Mouse (Mus musculus) neutrophil, adult 5-6 weeks (primary cell): ENCODE measurements at regions not wholly inside any gene's neighbourhood (a gene's known extent, or its start where the extent isn't known, plus 50 kb on each side); places are given as distances from the start of the nearest gene placed in this dataset.

ENCODE experiments used
- ATAC-seq: fragments of 151-379, 151-347 bp; 2 replicates; pipeline ENCODE4 v1.8.0; 2017; ENCODE audit warnings: mild to moderate bottlenecking, moderate TSS enrichment; ENCODE audit not compliant: insufficient number of reproducible peaks, poor library complexity, low FRiP score, severe bottlenecking; ENCODE audit errors: extremely low read depth

DNA sequence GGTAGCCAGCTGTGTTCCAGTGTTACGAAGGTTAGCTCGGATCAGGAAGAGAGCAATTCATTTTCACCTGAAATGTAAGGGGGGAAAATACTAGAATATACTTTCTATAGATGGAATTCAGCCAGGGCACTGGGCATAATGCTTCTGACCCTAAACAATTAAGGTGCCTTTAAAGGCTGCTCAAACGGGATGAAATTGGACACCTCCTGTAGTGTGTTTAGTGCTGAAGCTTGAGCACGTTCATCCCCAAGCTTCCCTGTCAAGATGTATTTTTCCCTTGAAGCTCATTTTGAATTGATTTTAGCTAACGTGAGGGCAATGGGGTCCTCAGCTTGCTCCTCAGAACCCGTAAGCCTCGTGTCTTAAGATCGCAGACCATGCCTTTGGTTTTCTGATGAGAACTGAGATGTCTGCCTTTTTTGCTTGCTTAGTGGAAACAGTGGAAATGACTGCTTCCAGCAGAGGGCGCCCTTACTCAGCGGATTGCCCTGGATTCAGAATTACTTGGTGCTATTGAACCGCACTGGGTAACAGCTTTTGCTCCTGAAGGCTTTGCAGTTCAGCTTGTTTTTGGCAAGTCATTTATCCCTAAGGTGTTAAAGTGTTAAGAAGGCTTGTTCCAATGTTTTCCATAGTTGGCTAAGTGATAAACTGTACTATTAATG lies 74.6 kb upstream of the Fermt1 start:
- 0 out of 2 replicates have a peak, but pooled peaks have one; percentile 36 for ATAC-seq

DNA sequence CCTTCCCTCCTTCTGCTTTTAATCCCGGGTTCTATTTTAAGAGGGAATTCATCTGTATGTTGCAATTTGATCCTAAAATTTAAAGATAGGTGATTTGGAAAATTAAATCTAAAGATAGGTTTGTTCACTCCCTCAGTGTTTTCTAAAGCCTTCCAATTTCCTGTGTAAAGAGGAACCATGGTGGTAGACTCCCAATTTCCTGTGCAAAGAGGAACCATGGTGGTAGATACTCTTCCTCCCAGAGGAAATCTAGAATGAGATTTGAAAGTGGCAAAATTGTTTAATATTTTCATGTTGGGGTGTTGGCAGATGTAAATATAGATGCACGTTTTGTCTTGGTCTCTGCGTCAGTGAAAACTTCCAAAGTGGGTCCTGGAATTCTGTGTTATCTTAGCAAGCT lies 75.5 kb upstream of the Fermt1 start:
- ATAC-seq = no peak

DNA sequence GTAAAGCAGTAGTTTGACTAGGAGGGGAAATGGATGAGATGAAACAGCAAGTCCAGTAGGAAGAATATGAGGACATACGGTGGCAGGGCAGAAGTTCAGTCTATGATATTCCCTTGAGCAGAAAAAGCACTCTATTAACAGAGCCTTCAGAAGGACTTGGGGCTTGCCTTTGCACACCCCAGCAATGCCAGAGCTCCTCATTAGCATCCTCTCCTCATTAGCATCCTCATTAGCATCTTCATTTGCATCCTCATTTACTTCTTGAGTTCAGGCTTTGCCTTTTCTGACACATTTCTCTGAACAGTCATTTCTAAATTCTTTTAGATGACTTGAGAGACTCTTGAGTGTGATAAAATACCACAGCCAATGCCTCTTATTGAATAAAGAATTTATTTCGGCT lies 81.3 kb upstream of the Fermt1 start:
- ATAC-seq = no peak

DNA sequence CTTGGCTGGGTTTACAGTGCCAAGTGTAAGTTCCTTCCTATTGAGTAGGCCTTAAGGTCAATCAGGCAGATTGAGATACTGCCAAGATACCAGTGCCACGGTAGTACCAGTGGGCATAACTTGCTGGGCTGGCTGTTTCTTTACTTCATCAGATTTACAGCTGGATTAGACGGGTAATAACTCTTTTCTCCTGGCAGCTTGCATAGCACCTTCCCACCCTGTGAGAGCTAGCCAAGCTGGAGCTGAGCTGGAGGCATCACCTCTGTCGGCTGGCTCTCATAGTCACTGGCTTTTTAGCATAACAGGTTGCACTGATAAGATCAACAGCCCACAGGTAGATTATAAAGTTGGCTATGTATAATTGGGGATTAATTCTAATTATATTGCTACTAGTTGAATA lies 89.7 kb upstream of the Fermt1 start:
- ATAC-seq = no peak

DNA sequence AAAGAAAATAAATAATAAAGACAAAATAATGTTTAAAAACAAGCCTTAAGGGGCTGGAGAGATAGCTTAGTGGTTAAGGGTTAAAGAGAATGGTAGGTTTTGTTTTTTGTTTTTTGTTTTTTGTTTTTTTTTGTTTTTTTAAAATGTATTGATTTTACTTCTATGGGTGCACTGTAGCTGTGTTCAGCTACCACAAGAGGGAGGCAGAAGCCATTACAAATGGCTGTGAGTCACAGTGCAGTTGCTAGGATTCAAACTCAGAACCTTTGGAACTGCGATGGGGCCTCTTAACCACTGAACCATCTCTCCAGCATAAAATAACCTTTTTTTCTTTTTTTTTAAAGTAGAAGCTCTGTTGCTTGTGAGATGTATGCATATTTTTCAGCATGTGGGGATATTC lies 95.0 kb upstream of the Fermt1 start:
- no peak for ATAC-seq

DNA sequence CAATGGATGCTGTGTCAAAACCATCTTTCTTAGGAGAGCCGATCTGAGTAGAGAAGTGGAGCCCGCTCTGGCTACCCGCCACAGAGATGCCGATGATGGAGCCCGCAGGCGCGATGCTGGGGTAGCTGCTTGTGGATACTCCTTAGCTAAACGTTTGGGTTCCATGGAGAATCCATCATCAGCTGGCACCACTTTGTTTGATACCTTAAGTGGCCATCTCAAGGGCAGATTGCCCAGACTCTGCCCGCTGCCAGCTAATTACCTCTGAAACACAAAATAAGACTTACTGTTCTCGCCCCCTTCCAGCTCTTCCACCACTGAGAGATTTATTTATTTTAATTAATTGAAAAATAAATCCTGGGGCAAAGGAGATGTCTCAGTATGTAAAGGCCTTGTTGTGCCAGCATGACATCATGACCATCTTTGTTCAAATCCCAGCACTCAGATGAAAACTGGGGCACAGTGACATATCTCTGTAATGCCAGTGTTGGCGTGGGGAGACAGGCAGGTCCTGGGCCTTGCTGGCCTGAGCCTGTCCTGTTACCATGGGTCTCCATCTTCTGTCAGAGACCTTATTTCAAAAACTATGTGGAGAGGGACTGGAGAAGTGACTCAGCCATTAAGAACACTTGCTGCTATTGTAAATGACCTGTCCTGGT lies 132.1 kb upstream of the Fermt1 start:
- no peak for ATAC-seq

DNA sequence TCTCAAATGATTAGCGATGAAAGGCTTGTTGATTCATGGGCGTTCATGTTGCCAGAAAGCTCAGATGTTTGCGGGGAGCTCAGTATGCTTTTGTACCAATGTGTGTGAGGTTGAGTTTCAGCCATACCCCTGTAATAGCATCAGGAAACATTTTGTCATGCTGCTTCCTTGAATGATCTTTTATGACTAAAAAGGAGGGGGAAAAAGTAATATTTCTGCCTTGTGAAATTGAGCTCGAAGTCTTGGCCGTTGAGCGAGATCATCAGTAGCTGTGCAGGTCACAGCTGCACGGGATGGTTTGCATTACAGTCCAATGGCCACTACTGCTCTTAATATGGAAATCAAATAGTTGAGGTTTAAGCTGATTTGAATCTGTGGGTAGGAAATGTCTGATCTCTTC lies 145.3 kb upstream of the Fermt1 start:
- no peak for ATAC-seq

DNA sequence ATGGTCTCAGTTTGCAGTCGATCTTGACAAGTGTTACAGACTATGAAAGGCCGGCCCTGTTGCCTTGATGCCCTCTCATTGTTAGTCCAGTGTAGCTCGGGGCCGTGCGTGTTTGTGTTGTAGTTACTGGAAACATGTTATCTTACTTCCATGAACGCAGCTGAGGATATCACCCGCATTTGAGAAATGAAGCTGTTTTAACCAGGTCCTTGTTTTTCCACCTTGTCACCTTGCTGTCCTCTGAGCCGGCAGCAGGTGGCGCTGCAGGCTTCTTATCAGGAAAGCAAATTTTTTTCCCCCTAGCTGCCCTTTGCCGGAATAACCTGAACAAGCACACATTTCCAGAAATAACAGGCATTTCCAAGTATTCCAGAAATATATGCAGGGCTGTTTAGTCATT lies 167.9 kb upstream of the Fermt1 start:
- no peak for ATAC-seq

DNA sequence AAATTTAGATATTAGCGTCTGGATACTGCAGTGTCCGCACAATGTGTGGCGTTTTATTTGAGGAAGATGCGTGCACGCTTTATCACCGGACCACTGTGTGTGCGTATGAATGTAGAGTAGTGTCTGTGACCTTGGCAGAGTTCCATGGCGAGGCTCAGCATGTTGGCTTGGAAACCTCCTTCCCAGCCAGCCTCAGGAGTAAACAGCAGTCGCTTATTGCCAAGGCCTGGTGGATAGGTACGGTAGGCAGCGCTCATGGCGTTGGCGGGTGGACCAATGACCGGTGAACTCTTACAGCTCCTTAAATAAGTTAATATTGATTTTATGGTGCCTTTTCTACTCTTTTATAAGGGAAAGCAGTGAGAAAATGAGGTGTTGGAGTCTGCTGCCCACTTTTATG lies 172.9 kb upstream of the Fermt1 start:
- ATAC-seq = no peak

DNA sequence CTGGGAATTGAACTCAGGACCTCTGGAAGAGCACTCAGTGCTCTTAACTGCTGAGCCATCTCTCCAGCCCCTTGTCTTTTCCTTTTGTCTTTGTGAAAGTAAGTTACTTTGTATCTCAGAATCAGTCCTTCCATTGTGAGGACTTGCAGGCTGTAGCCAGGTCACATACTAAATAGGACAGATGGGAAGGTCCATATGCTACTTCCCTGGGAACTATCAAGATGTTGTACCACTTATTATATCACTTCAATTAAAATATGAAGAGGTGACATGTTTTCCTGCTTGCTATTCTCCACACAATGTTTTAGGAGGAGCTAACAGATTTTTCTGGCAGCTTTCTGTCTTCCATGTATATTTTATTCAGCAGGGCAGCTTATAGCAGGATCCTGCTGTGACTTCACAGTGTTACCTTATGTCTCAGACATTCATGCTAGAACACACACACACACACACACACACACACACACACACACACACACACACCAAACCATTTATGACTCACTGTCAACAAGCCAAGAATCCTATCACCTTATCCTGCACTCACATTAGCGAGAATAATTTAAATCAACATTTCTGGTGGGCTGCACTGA lies 179.6 kb upstream of the Fermt1 start:
- no peak for ATAC-seq

DNA sequence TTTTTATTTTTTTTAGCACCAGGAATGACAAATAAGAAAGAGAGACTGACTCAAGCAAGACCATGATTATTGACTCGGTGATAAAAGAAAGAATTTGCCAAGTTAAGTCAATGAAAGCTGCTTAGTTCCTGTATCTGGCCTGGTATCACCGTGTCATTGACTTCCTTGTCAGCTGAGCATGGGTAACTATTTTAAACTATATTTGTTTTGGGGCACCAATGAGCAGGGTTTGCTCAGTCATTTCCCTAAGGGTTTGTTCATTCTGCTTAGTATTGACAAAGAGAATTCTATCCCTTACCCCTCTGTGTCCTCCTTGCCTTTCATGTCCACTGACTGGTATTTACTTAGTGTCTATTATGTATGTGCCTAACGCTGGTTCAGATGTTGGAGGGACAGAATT lies 189.2 kb upstream of the Fermt1 start:
- ATAC-seq = no peak

DNA sequence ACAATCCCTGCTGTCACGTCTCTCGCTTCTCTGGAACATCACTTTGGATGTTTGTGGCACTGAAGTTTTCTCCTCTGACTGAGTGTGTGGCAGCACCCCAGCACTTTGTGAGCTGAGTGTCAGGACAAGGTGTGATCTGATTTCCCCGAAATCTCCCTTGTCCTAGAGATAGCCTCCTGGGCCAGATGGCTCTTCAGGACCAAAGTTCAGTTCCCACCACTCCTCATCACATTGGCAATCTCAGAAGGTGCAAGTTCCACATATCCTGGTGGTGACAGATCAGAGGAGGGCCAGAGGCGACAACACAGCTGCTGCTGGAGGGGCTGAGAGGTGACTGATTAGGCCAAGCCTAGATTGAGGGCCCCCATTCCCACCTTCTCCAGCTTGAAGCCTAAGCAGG lies 193.2 kb upstream of the Fermt1 start:
- no peak for ATAC-seq

DNA sequence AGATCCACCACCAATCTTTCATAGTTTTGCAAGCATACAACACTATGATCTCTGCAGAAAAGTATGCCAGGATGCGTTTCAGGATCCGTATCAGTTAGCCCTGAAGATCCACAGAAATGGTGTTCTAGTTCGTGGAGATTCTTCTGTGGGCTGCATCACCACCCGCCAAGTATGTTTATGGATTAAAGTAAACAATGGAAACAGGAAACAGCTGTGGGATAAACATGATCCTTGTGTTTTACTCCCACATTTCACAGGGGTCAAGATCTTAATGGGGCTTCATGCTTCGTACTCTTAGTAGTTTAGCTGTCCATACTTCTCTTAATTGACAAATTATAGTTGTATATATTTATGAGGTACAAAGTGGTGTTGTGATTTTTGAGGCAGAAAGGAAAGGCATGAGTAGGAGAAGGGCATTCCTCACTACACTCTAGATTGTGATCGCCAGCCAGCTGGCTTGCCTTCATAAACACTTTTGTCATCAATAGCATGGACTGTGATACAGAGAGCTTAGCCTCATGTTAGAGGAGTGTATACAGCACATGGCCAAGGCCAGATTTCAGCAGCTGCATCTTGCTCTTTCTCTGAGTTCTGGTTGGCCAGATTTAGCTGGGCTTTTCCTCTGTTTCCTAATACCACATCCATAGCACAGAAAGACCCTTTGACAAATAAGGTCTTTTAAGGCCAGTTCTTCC lies 195.8 kb upstream of the Fermt1 start:
- ATAC-seq = no peak

DNA sequence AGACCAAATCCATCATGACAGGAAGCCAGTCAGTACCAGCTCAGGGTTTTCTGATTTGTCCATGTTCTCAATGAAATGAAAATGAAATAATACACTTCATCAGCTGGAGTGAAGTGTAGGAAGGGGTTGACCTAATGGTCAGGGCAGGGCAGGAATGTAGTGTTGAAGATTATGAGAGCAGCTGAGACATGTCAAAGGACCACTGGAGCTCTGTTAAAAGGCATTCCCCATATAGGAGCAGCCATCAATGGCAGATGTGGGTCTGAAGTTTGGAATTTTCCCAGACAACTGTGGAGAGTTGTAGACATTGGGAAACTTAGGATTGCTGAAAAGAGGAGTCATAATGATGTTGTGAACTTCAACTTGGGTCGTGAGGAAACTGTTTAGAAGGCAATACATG lies 206.8 kb upstream of the Fermt1 start:
- ATAC-seq = no peak

DNA sequence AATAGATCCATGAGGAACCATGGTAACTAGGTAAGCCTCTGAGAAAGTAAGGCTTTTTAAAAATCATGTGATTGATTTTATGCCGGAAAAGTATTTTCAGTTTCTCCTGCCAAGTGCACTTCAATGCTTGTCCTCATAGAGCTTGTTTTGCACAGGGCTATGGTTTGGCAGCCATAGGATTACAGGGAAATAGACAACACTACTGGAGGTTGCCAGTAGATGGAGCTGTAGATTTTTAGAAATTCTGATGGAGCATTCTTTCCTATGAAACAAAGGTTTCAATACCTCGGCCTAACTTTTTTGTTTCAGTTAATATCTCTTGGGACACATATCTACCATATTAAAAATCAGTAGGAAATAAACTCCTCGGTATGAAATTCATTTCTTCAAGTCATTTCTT lies 210.8 kb upstream of the Fermt1 start:
- no peak for ATAC-seq

DNA sequence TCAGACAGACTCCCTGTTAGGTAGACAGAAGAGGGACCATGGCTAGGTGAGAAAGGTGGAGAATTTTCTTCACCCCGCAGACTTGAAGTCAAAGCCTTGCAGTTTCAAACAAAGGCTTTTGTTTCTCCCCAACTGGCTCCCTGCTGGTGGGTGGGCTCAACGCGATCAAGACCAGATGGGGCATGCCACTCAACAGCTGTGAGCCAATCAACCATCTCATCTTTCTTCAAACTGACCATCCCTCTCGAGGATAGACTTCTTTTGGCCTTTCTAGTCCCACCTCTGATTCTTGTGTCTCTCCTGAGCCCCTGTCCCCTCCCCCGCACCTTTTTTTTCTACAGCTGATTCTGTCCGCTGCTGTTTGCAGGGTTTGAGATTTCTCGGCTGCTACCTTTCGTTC lies 212.5 kb upstream of the Fermt1 start:
- ATAC-seq = no peak

DNA sequence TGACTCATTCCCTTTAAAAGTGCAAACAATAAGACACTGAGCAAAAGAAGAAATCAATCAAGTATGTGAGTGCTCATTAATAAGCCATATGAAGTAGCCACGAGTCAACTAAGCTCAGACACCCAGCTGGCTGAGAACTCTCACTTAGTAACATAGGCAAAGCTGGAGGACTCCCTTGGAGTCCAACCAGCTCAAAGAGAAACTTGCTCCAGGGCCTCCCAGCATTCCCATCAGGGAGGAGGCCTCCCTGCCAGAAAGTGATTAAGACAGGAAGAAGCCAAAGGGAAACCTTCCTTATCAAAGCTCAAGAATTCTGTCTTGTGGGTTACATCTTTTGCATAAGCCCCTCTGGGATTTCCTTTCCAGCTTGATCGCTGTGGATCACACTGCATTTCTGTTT lies 213.7 kb upstream of the Fermt1 start:
- ATAC-seq = no peak

DNA sequence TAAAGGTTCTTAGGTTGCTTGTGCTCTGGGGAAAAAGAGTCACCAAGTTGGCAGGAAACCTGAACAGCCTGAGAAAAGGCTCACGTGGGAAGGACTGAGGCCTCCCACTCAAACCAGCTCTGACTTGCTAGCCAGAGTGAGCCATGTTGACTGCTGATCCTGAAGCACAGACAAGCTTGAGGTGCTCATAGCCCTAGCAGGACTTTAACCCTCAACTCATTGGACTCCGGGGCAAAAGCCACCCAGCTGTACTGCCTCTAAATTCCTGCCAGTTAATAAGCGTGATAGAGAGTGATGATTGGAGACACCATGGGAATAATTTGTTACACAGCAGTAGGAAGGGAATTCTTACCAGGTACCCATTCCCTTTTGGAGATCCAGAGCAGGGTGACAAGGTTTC lies 230.7 kb upstream of the Fermt1 start:
- no peak for ATAC-seq

DNA sequence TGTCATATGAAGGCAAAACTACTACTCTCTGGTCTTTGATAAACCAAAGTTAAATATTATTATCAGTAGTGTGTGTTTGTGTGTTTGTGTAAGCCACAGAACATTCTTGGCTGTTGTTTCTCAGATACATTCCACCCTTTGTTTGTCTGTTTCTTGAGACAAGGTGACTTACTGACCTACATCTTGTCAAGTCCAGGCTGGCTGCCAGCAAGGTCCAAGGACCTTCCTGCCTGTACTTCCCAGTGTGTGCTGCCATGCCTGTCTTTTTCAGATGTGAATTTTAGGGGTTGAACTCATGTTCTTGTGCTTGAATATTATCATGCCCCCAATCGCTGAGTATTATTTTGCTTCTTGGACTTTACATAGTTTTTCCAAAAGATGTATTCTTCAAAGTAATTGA lies 235.5 kb upstream of the Fermt1 start:
- no peak for ATAC-seq

DNA sequence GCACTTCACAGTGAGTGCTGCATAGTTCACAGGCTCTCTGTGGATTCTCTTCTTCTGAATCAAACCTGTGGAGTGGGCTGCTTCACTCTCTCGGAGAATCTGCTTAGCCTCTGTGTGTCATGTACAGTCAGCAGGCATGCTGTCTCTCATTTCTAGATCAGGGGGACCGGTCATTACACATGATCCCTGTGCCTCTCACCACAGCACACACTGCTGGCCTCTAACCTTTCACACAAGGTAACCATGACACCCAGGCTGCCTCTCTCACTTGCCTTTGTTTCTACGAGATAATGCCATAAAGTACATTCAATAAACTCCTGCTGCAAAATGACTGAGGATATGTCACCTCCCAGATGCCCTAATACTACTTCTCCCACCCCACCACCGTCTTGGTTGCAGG lies 237.2 kb upstream of the Fermt1 start:
- ATAC-seq = no peak
